Mouse (Mus musculus) lung, embryonic 14.5 days (tissue): ENCODE data around the gene Lrch1. TPM values are rescaled to one million over a fixed set of nuclear protein-coding genes. Genes with fewer than 3 reads are reported as not detected.

Experiments
- ATAC-seq: fragments of 200-750 bp; cut with Nextera tagmentation; 2 replicates; pipeline ENCODE4 v1.8.0; 2017; ENCODE audit warnings: mild to moderate bottlenecking, moderate TSS enrichment, moderate library complexity; ENCODE audit not compliant: insufficient read depth
- DNase-seq: peaks from one replicate; pipeline ENCODE4 v3.0.0-alpha.2; 2015
- H3K27ac ChIP-seq: fragments of 300-500 bp; sonication (generic); 2 replicates; pipeline ENCODE4 v1.5.1; 2014; ENCODE audit warnings: low read depth, mild to moderate bottlenecking, moderate library complexity
- H3K27me3 ChIP-seq: fragments of 300-500 bp; sonication (generic); 2 replicates; pipeline ENCODE4 v1.6.1; 2014; ENCODE audit warnings: low read length, control low read depth; ENCODE audit not compliant: insufficient read depth
- H3K36me3 ChIP-seq: fragments of 300-500 bp; sonication (generic); 2 replicates; pipeline ENCODE4 v1.6.1; 2014; ENCODE audit warnings: control low read depth; ENCODE audit not compliant: insufficient read depth
- H3K4me1 ChIP-seq: fragments of 300-500 bp; sonication (generic); 2 replicates; pipeline ENCODE4 v1.6.1; 2014; ENCODE audit warnings: antibody characterized with exemption, control low read depth; ENCODE audit not compliant: insufficient read depth
- H3K4me2 ChIP-seq: fragments of 300-500 bp; sonication (generic); 2 replicates; pipeline ENCODE4 v1.6.1; 2014; ENCODE audit warnings: mild to moderate bottlenecking
- H3K4me3 ChIP-seq: fragments of 300-500 bp; sonication (generic); 2 replicates; pipeline ENCODE4 v1.5.1; 2014; ENCODE audit warnings: low read depth, low read length
- H3K9ac ChIP-seq: fragments of 300-500 bp; sonication (generic); 2 replicates; pipeline ENCODE4 v1.6.1; 2014
- H3K9me3 ChIP-seq: fragments of 300-500 bp; sonication (generic); 2 replicates; pipeline ENCODE4 v1.6.1; 2016; ENCODE audit warnings: low read depth, low read length, control low read depth
- CTCF ChIP-seq: IDR thresholded peaks from 2 replicates; pipeline ENCODE4 v1.5.1; 2016; ENCODE audit warnings: antibody characterized with exemption, low read depth
- WGBS: fragments of 180-500 bp; shearing (Covaris S2); extraction: QIAGEN DNeasy Blood & Tissue Kit; methylation state at CpG from one replicate; pipeline ENCODE4 v1.1.7; 2014; 5-methylcytosine and 5-hydroxymethylcytosine counted together
- polyA plus RNA-seq: library from polyadenylated mRNA; unstranded; fragments of >200 nt; fragmentation: Nextera tagmentation; extraction: Ambion mirVana; gene quantifications from 2 replicates; pipeline ENCODE4 v1.2.1, GENCODE M21; 2014

The Lrch1 gene
- polyA plus RNA-seq, 1 experiment from 2014 or later: 23.9 TPM

- WGBS: 54% methylated on average over 12 of the region's 12 CpGs
- Histone ChIP-seq H3K36me3 (peaks cover 26% of the 10 kb centered on the region), H3K4me2 (no peak overlapping the region), H3K4me1 (no peaks in the 10 kb centered on the region), H3K27ac (no peak overlapping the region), H3K9me3 (no peaks in the 10 kb centered on the region), H3K4me3 (no peak overlapping the region), H3K9ac (no peak overlapping the region), H3K27me3 (no peaks in the 10 kb centered on the region)
- no peak for ATAC-seq
- DNase-seq: no peak
- TF ChIP-seq CTCF: no peak
Measured at GRCm38 (mm10) chr14:74794931-74795330, 152.7 kb downstream of the Lrch1 start.

GRCm38 (mm10) chr14:74792793-74793192, 154.9 kb downstream of the Lrch1 start:
- ATAC-seq (no peak), DNase-seq (no peak)
- H3K27ac ChIP-seq: no peak overlapping the region
- H3K4me3 ChIP-seq: no peak overlapping the region
- 66% methylated on average over 6 of the region's 6 CpGs for WGBS
- peaks cover 29% of the 10 kb centered on the region for H3K36me3 ChIP-seq
- no peaks in the 10 kb centered on the region for H3K9me3 ChIP-seq
- no peaks in the 10 kb centered on the region for H3K4me1 ChIP-seq
- no peak overlapping the region for H3K9ac ChIP-seq
- H3K4me2 ChIP-seq: no peak overlapping the region
- no peak for TF ChIP-seq CTCF
- H3K27me3 ChIP-seq: no peaks in the 10 kb centered on the region

GRCm38 (mm10) chr14:74790535-74790934, 157.1 kb downstream of the Lrch1 start:
- WGBS: 55% methylated on average over 5 of the region's 5 CpGs
- DNase-seq (no peak), ATAC-seq (no peak)
- H3K9me3 ChIP-seq: no peaks in the 10 kb centered on the region
- peaks cover 24% of the 10 kb centered on the region for H3K36me3 ChIP-seq
- H3K27ac ChIP-seq: no peak overlapping the region
- TF ChIP-seq CTCF: no peak
- no peaks in the 10 kb centered on the region for H3K27me3 ChIP-seq
- H3K9ac ChIP-seq: no peak overlapping the region
- no peaks in the 10 kb centered on the region for H3K4me1 ChIP-seq
- H3K4me2 ChIP-seq: no peak overlapping the region
- no peak overlapping the region for H3K4me3 ChIP-seq

- TF ChIP-seq CTCF: peak; percentile 55
- DNase-seq (peak; percentile 61), ATAC-seq (no peak)
- H3K9ac ChIP-seq: no peak overlapping the region
- H3K36me3 ChIP-seq: peaks cover 26% of the 10 kb centered on the region
- no peaks in the 10 kb centered on the region for H3K4me1 ChIP-seq
- no peaks in the 10 kb centered on the region for H3K9me3 ChIP-seq
- no peak overlapping the region for H3K4me2 ChIP-seq
- H3K27ac ChIP-seq: no peak overlapping the region
- no peak overlapping the region for H3K4me3 ChIP-seq
- no peaks in the 10 kb centered on the region for H3K27me3 ChIP-seq
- WGBS: 65% methylated on average over 8 of the region's 8 CpGs
Measured at GRCm38 (mm10) chr14:74788766-74789165, 158.9 kb downstream of the Lrch1 start.

- TF ChIP-seq CTCF: no peak
- H3K9ac ChIP-seq: no peak overlapping the region
- H3K27ac ChIP-seq: no peak overlapping the region
- no peak overlapping the region for H3K4me3 ChIP-seq
- 86% methylated on average over 3 of the region's 3 CpGs for WGBS
- H3K4me1 ChIP-seq: no peaks in the 10 kb centered on the region
- H3K9me3 ChIP-seq: no peaks in the 10 kb centered on the region
- no peak overlapping the region for H3K4me2 ChIP-seq
- DNase-seq (no peak), ATAC-seq (no peak)
- H3K36me3 ChIP-seq: peaks cover 28% of the 10 kb centered on the region
- no peaks in the 10 kb centered on the region for H3K27me3 ChIP-seq
Measured at GRCm38 (mm10) chr14:74787717-74788116, 160.0 kb downstream of the Lrch1 start.

GRCm38 (mm10) chr14:74784243-74784934, 163.3 kb downstream of the Lrch1 start:
- Histone ChIP-seq H3K36me3 (peaks cover 27% of the 10 kb centered on the region), H3K4me2 (no peak overlapping the region), H3K9ac (no peak overlapping the region), H3K9me3 (no peaks in the 10 kb centered on the region), H3K27me3 (no peaks in the 10 kb centered on the region), H3K27ac (no peak overlapping the region), H3K4me1 (no peaks in the 10 kb centered on the region), H3K4me3 (no peak overlapping the region)
- ATAC-seq: no peak
- TF ChIP-seq CTCF: no peak
- no peak for DNase-seq
- WGBS: 55% methylated on average over 11 of the region's 11 CpGs

- Histone ChIP-seq H3K4me1 (no peaks in the 10 kb centered on the region), H3K36me3 (peaks cover 33% of the 10 kb centered on the region), H3K4me3 (no peak overlapping the region), H3K9me3 (no peaks in the 10 kb centered on the region), H3K4me2 (no peak overlapping the region), H3K27me3 (no peaks in the 10 kb centered on the region), H3K27ac (no peak overlapping the region), H3K9ac (no peak overlapping the region)
- WGBS: 84% methylated on average over 10 of the region's 10 CpGs
- DNase-seq (no peak), ATAC-seq (no peak)
- no peak for TF ChIP-seq CTCF
Measured at GRCm38 (mm10) chr14:74774046-74774619, 173.5 kb downstream of the Lrch1 start.
